Mouse (Mus musculus) hindbrain, embryonic 10.5 days (tissue): ENCODE measurements around the gene Fam107b. TPM values are rescaled to one million over a fixed set of nuclear protein-coding genes. Genes with fewer than 3 reads are reported as not detected.
"Not testable (repeated sequence)": the region's sequence is repeated elsewhere in the genome, so short reads cannot be mapped to it uniquely, and the experiment has no call there.

Experiments used
- DNase-seq: peaks from one replicate; pipeline ENCODE4 v3.0.0-alpha.2; 2017; ENCODE audit warnings: low spot score
- H3K27ac ChIP-seq: fragments of 300-500 bp; sonication (generic); 2 replicates; pipeline ENCODE4 v1.5.1; 2016; ENCODE audit warnings: mild to moderate bottlenecking, moderate library complexity
- H3K27me3 ChIP-seq: fragments of 300-500 bp; sonication (generic); 2 replicates; pipeline ENCODE4 v1.6.1; 2016; ENCODE audit warnings: mild to moderate bottlenecking; ENCODE audit not compliant: poor library complexity, insufficient read depth, severe bottlenecking
- H3K36me3 ChIP-seq: fragments of 300-500 bp; sonication (generic); 2 replicates; pipeline ENCODE4 v1.6.1; 2016; ENCODE audit warnings: mild to moderate bottlenecking, moderate library complexity
- H3K4me1 ChIP-seq: fragments of 300-500 bp; sonication (generic); replicated peaks from 2 replicates; pipeline ENCODE4 v1.6.1; 2016; ENCODE audit warnings: mild to moderate bottlenecking
- H3K4me3 ChIP-seq: fragments of 300-500 bp; sonication (generic); 2 replicates; pipeline ENCODE4 v1.5.1; 2016; ENCODE audit warnings: mild to moderate bottlenecking, moderate library complexity
- H3K9me3 ChIP-seq: fragments of 300-500 bp; sonication (generic); 2 replicates; pipeline ENCODE4 v1.6.1; 2016; ENCODE audit warnings: mild to moderate bottlenecking, moderate library complexity
- WGBS: fragments of 180-500 bp; shearing (Covaris S2); methylation state at CpG from one replicate; pipeline ENCODE4 v1.1.7; 2016; 5-methylcytosine and 5-hydroxymethylcytosine counted together
- polyA plus RNA-seq: library from polyadenylated mRNA; unstranded; fragments of >200 nt; fragmentation: Nextera tagmentation; extraction: Ambion mirVana; gene quantifications from 2 replicates; pipeline ENCODE4 v1.2.1, GENCODE M21; 2016

Gene Fam107b
- polyA plus RNA-seq, 1 experiment from 2014 or later = 46.8 TPM

DNA sequence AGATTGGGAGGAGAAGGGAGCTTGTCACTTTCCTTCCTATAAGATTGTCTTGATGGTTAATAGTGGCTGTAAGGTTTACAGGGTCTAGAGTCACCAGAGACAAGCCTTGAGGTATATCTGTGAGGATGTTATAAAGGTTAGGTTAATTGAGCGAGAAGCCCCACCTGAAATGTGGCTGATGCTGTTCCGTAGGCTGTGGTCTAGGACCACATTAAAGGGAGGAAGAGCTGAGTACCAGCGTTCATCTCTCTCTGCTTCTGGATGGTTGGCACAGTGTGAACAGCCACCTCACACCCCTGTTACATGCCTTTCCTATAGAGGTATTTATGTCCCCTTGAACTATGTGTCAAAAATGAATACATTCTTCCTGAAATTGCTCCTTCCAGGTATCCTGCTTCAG is 140.2 kb downstream of the Fam107b start:
- H3K36me3 ChIP-seq = no peaks in the 10 kb centered on the region
- no peak for DNase-seq
- 92% methylated on average over 3 of the region's 3 CpGs for WGBS
- H3K4me3 ChIP-seq = no peak overlapping the region
- no peak overlapping the region for H3K27ac ChIP-seq
- no peaks in the 10 kb centered on the region for H3K9me3 ChIP-seq
- H3K27me3 ChIP-seq = no peaks in the 10 kb centered on the region
- peaks cover 25% of the 10 kb centered on the region for H3K4me1 ChIP-seq

DNA sequence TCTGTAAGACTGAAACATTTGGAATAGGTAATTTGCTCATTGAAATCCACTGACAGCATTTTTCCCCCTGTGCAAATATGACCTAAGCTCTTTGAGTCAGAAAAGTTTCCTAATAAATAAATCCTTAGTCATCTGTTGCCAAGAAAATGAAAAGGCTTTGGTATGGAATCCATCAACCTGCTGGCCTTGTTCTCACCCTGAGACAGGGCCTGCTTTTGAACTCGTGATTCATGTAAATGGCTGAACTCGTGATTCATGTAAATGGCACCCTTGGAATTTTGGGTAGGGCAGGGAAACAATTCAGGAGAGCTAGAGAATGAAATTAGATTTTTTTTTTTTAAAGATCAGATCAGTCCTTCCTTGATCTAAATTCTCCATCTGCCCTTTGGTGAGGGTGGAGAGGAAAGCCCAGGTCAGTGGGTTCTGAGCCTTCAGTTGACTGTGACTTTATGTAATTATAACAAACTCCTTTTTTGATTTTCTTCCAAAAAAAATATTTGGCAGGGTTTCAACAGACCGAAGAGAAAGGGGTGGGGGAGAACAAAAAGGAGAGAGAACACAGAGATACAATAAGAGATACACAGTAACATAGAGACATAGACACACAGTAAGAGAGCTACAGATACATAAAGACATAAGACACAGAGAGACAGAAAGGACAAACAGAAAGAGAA is 142.2 kb downstream of the Fam107b start:
- H3K4me3 ChIP-seq = no peak overlapping the region
- 80% methylated on average over 3 of the region's 3 CpGs for WGBS
- peaks cover 44% of the 10 kb centered on the region for H3K4me1 ChIP-seq

DNA sequence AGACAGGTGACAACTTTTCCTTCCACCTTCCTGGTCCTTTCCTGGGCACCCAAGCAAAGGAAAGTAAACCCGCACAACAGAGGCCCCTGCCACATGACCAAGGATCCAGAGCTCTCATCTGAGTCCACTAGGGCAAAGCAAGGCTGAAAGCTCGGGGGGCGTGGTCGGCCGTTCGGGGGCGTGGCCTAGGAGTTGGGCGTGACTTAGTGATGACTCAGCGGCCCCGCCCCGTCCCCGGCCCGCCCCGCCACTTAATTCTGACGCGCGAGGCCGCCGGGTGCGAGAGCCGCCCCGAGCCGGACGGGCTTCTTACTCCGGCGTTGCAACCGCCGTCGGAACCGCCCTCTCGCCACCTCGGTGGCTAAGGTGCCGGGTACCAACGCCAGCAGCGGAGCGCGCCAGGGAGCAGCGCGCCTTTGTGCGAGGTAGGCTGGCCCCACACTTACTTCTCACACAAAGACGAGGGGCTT is 143.0 kb downstream of the Fam107b start:
- H3K4me3 ChIP-seq = peak overlapping the region; percentile 96
- H3K36me3 ChIP-seq = no peaks in the 10 kb centered on the region
- no peaks in the 10 kb centered on the region for H3K27me3 ChIP-seq
- H3K4me1 ChIP-seq = peaks cover 46% of the 10 kb centered on the region
- DNase-seq = peak; percentile 97
- H3K27ac ChIP-seq = peak overlapping the region; percentile 98
- H3K9me3 ChIP-seq = no peaks in the 10 kb centered on the region
- WGBS = under 1% methylated on average over 41 of the region's 41 CpGs

More for the DNA sequence above, 142.2 kb downstream of the Fam107b start:
- Histone ChIP-seq H3K9me3 (no peaks in the 10 kb centered on the region), H3K27ac (peak overlapping the region; percentile 98; the same call in 1 of the 2 replicates), H3K27me3 (no peaks in the 10 kb centered on the region), H3K36me3 (no peaks in the 10 kb centered on the region)
- DNase-seq = no peak

DNA sequence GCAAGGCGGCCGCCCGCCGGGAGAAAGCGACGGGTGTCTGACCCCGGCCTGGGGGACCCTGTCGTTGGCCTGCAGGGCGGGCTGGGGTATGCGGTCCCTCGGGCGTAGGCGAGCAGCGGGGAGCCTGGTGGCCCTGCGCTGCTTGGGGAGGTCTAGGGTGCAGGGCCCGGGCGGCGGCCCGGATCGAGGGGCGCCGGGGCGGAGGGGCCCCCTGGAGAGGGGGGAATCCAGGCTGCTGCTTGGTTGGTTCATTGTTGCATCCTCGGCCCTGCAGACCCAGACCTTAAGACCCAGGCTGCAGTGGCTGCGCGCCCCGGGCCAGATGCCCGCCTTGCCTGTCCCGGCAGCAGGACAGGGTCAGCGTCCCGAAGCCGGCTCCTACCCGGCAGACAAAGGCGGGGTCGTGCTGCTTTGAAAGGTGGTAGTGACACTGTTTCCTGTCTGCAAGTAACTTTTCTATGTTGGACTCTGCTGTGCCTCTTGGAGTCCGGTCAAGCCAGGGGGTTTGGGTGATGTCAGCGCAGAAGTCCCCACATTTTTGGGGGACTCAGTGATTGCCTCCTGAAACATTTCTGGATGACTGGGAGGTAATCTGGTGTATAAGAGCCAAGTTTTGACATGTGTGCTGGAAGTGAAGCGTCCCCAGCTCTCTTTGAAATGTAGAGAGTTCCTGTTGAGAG is 143.5 kb downstream of the Fam107b start:
- Histone ChIP-seq H3K4me1 (peaks cover 46% of the 10 kb centered on the region), H3K27ac (peak overlapping the region; percentile 98)
- under 1% methylated on average over 38 of the region's 38 CpGs for WGBS

GRCm38 (mm10) chr2:3714511-3714910 is 144.2 kb downstream of the Fam107b start:
- H3K4me1 ChIP-seq = peaks cover 46% of the 10 kb centered on the region
- H3K9me3 ChIP-seq = no peaks in the 10 kb centered on the region
- no peaks in the 10 kb centered on the region for H3K27me3 ChIP-seq
- peak overlapping the region; percentile 96 for H3K4me3 ChIP-seq
- peak overlapping the region; percentile 98 for H3K27ac ChIP-seq
- no peak for DNase-seq
- H3K36me3 ChIP-seq = no peaks in the 10 kb centered on the region
- 57% methylated on average over 1 of the region's 1 CpGs for WGBS

More for the DNA sequence above, 143.5 kb downstream of the Fam107b start:
- no peaks in the 10 kb centered on the region for H3K27me3 ChIP-seq
- peak overlapping the region; percentile 96 for H3K4me3 ChIP-seq
- peak; percentile 67 for DNase-seq
- no peaks in the 10 kb centered on the region for H3K36me3 ChIP-seq
- no peaks in the 10 kb centered on the region for H3K9me3 ChIP-seq

DNA sequence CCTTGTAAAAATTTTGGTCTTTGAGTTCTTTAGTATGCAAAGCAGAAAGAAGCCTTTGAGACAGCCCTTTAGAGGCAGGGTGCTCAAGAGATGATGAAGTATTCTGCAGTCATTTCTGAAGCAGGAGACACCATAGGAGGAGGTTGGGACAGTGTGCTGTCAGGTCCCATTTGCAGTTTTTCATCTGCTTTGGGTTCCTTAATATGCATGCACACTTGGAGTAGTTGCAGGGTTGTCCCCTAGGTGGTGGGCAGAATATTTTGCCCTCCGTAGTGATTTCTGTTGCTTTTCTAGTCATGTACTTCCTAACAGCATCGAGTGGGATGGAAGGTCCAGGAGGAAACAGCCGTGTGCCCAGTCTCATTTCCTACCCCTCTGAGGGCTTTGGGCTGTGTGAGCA is 145.1 kb downstream of the Fam107b start:
- DNase-seq = no peak
- H3K9me3 ChIP-seq = no peaks in the 10 kb centered on the region
- WGBS = 80% methylated on average over 3 of the region's 3 CpGs
- peak overlapping the region; percentile 1; the same call in 1 of the 2 replicates for H3K4me3 ChIP-seq
- H3K27ac ChIP-seq = no peak overlapping the region
- no peaks in the 10 kb centered on the region for H3K36me3 ChIP-seq
- H3K27me3 ChIP-seq = no peaks in the 10 kb centered on the region
- peaks cover 46% of the 10 kb centered on the region for H3K4me1 ChIP-seq

GRCm38 (mm10) chr2:3717268-3717667 is 147.0 kb downstream of the Fam107b start:
- no peak overlapping the region for H3K4me3 ChIP-seq
- no peak for DNase-seq

DNA sequence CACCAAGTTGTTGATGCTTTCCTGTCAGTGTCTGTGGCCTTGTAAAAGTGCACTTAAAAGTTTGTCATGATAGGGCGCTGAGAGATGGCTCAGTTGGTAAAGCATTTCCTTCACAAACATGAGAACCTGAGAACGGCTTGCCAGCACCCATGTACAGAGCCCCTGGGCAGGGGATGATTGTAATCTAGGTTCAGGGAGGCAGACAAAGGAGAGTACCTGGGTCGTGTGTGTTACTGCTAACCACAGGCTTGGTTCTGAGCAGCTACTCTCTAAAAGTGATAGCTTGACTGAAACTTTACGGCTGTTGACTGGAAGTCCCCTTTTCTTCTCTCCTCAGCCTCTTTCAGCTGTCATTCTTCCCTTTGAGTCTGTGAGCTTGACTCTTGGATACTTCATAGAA is 147.6 kb downstream of the Fam107b start:
- Histone ChIP-seq H3K36me3 (no peaks in the 10 kb centered on the region), H3K9me3 (no peaks in the 10 kb centered on the region), H3K4me3 (no peak overlapping the region), H3K4me1 (peaks cover 45% of the 10 kb centered on the region), H3K27ac (no peak overlapping the region), H3K27me3 (no peaks in the 10 kb centered on the region)
- no peak for DNase-seq
- 80% methylated on average over 4 of the region's 4 CpGs for WGBS

More at GRCm38 (mm10) chr2:3717268-3717667, 147.0 kb downstream of the Fam107b start:
- Histone ChIP-seq H3K27me3 (no peaks in the 10 kb centered on the region), H3K27ac (no peak overlapping the region), H3K9me3 (no peaks in the 10 kb centered on the region), H3K4me1 (peaks cover 46% of the 10 kb centered on the region), H3K36me3 (no peaks in the 10 kb centered on the region)
- WGBS = 74% methylated on average over 5 of the region's 5 CpGs

GRCm38 (mm10) chr2:3719436-3720121 is 149.3 kb downstream of the Fam107b start:
- H3K36me3 ChIP-seq, DNase-seq, H3K9me3 ChIP-seq, H3K27me3 ChIP-seq, H3K4me3 ChIP-seq, H3K27ac ChIP-seq: not testable (repeated sequence)
- WGBS = 86% methylated on average over 5 of the region's 5 CpGs
- peaks cover 40% of the 10 kb centered on the region for H3K4me1 ChIP-seq

DNA sequence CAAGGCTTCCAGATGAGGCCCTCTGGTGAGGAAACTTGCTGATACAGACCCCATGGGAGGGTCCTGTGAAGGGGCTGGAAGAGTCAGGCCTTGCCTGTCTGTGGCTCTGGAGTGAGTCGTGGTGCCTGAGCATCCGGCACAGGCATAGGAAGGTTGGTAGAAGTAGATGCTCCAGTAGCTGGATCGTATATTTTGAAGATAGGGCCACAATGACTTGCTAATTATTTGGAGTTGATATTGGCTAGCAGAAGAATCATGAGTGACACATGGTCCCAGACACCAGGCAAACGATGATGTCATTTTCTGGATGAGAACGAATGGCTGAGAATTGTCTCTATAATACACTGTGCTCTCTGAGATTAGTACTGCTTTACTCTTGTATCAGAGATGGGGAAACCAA is 150.8 kb downstream of the Fam107b start:
- H3K36me3 ChIP-seq = no peaks in the 10 kb centered on the region
- no peak overlapping the region for H3K27ac ChIP-seq
- 93% methylated on average over 5 of the region's 5 CpGs for WGBS
- no peak overlapping the region for H3K4me3 ChIP-seq
- H3K9me3 ChIP-seq = no peaks in the 10 kb centered on the region
- no peak for DNase-seq
- no peaks in the 10 kb centered on the region for H3K27me3 ChIP-seq
- H3K4me1 ChIP-seq = peaks cover 25% of the 10 kb centered on the region

GRCm38 (mm10) chr2:3721974-3722373 is 151.7 kb downstream of the Fam107b start:
- Histone ChIP-seq H3K36me3 (no peaks in the 10 kb centered on the region), H3K4me1 (peaks cover 20% of the 10 kb centered on the region), H3K27me3 (no peaks in the 10 kb centered on the region), H3K27ac (no peak overlapping the region), H3K9me3 (no peaks in the 10 kb centered on the region), H3K4me3 (no peak overlapping the region)
- WGBS = 89% methylated on average over 6 of the region's 6 CpGs
- DNase-seq = no peak

GRCm38 (mm10) chr2:3723391-3724106 is 153.3 kb downstream of the Fam107b start:
- H3K4me1 ChIP-seq = peaks cover 13% of the 10 kb centered on the region
- H3K36me3 ChIP-seq = no peaks in the 10 kb centered on the region
- 79% methylated on average over 8 of the region's 8 CpGs for WGBS
- no peak for DNase-seq
- no peaks in the 10 kb centered on the region for H3K27me3 ChIP-seq
- H3K4me3 ChIP-seq = no peak overlapping the region
- no peak overlapping the region for H3K27ac ChIP-seq
- no peaks in the 10 kb centered on the region for H3K9me3 ChIP-seq
